Mouse (Mus musculus): ENCODE data around the gene Troap. TPM values are rescaled to one million over a fixed set of nuclear protein-coding genes. Genes with fewer than 3 reads are reported as not detected.

Gene Troap
- total RNA-seq, 2 experiments from 2014 or later = 0.32 TPM; not detected in 1

GRCm38 (mm10) chr15:99099139-99099556 lies 24.8 kb downstream of the Troap start:
- no peak for DNase-seq (ENCODE audit: low spot score in 2 of 2)
- intact Hi-C loops (cut with DNase I) = no loop called here

- DNase-seq (ENCODE audit: low spot score in 2 of 2) = no peak
- intact Hi-C loops (cut with DNase I) = no loop called here
Measured at GRCm38 (mm10) chr15:99099984-99100383, 25.6 kb downstream of the Troap start.

GRCm38 (mm10) chr15:99105238-99105637 lies 30.9 kb downstream of the Troap start:
- no peak for DNase-seq (ENCODE audit: low spot score in 2 of 2)
- intact Hi-C loops (cut with DNase I) = no loop called here

GRCm38 (mm10) chr15:99107866-99108265 lies 33.5 kb downstream of the Troap start:
- no peak for DNase-seq (ENCODE audit: low spot score in 2 of 2)
- intact Hi-C loops (cut with DNase I) = no loop called here

GRCm38 (mm10) chr15:99111139-99111538 lies 36.8 kb downstream of the Troap start:
- intact Hi-C loops (cut with DNase I) = no loop called here
- DNase-seq (ENCODE audit: low spot score in 2 of 2) = no peak

GRCm38 (mm10) chr15:99111809-99112208 lies 37.4 kb downstream of the Troap start:
- DNase-seq (ENCODE audit: low spot score in 2 of 2) = no peak
- intact Hi-C loops (cut with DNase I) = no loop called here

GRCm38 (mm10) chr15:99112843-99113395 lies 38.5 kb downstream of the Troap start:
- DNase-seq (ENCODE audit: low spot score in 2 of 2) = no peak
- intact Hi-C loops (cut with DNase I) = no loop called here

- intact Hi-C loops (cut with DNase I) = no loop called here
- DNase-seq (ENCODE audit: low spot score in 2 of 2) = no peak
Measured at GRCm38 (mm10) chr15:99113396-99113975, 39.1 kb downstream of the Troap start.

GRCm38 (mm10) chr15:99114312-99115064 lies 40.1 kb downstream of the Troap start:
- intact Hi-C loops (cut with DNase I) = no loop called here
- DNase-seq (ENCODE audit: low spot score in 2 of 2) = no peak

- DNase-seq (ENCODE audit: low spot score in 2 of 2) = no peak
- intact Hi-C loops (cut with DNase I) = no loop called here
Measured at GRCm38 (mm10) chr15:99115065-99115423, 40.7 kb downstream of the Troap start.

- intact Hi-C loops (cut with DNase I) = no loop called here
- no peak for DNase-seq (ENCODE audit: low spot score in 2 of 2)
Measured at GRCm38 (mm10) chr15:99116539-99116938, 42.2 kb downstream of the Troap start.

GRCm38 (mm10) chr15:99120814-99121213 lies 46.4 kb downstream of the Troap start:
- intact Hi-C loops (cut with DNase I) = no loop called here
- DNase-seq (ENCODE audit: low spot score in 2 of 2) = no peak

GRCm38 (mm10) chr15:99122642-99123041 lies 48.3 kb downstream of the Troap start:
- intact Hi-C loops (cut with DNase I) = no loop called here
- DNase-seq (ENCODE audit: low spot score in 2 of 2) = no peak

- intact Hi-C loops (cut with DNase I) = loop anchor here (2.0 kb wide), 1 partner anchor 73 kb away; no protein-coding TSS in a partner anchor
- DNase-seq (ENCODE audit: low spot score in 2 of 2) = no peak
Measured at GRCm38 (mm10) chr15:99125711-99126080, 51.3 kb downstream of the Troap start, which contains the start of gene Spats2. Spats2 (plus strand) TSS chr15:99125916.

- DNase-seq (ENCODE audit: low spot score in 2 of 2) = peak; percentile 89
- intact Hi-C loops (cut with DNase I) = no loop called here
Measured at GRCm38 (mm10) chr15:99126081-99126815, 51.9 kb downstream of the Troap start.

GRCm38 (mm10) chr15:99126816-99127365 lies 52.5 kb downstream of the Troap start:
- intact Hi-C loops (cut with DNase I) = no loop called here
- no peak for DNase-seq (ENCODE audit: low spot score in 2 of 2)

GRCm38 (mm10) chr15:99127851-99128522 lies 53.6 kb downstream of the Troap start:
- DNase-seq (ENCODE audit: low spot score in 2 of 2) = no peak
- intact Hi-C loops (cut with DNase I) = no loop called here

GRCm38 (mm10) chr15:99129441-99129840 lies 55.1 kb downstream of the Troap start:
- no peak for DNase-seq (ENCODE audit: low spot score in 2 of 2)
- intact Hi-C loops (cut with DNase I) = no loop called here
